Mouse (Mus musculus) gastrocnemius, adult 2 months (tissue): ENCODE measurements at regions not wholly inside any gene's neighbourhood (a gene's known extent, or its start where the extent isn't known, plus 50 kb on each side); places are given as distances from the start of the nearest gene placed in this dataset.

Source experiments
- DNase-seq: peaks from one replicate; pipeline ENCODE4 v3.0.0; 2022
- H3K27ac ChIP-seq: fragments of 200-600 bp; 2 replicates; pipeline ENCODE4 v1.8.1; 2022; ENCODE audit warnings: mild to moderate bottlenecking
- H3K4me3 ChIP-seq: fragments of 200-600 bp; 2 replicates; pipeline ENCODE4 v1.8.1; 2022; ENCODE audit warnings: mild to moderate bottlenecking, moderate library complexity
- CTCF ChIP-seq: fragments of 200-600 bp; IDR thresholded peaks from 2 replicates; pipeline ENCODE4 v1.8.1; 2022; ENCODE audit warnings: antibody characterized with exemption, mild to moderate bottlenecking, moderate library complexity
- intact Hi-C: fragments of 180-260 bp; cut with DNase I; formaldehyde crosslinking; loops from one replicate; pipeline ENCODE4 v1.15.1; 2025

DNA sequence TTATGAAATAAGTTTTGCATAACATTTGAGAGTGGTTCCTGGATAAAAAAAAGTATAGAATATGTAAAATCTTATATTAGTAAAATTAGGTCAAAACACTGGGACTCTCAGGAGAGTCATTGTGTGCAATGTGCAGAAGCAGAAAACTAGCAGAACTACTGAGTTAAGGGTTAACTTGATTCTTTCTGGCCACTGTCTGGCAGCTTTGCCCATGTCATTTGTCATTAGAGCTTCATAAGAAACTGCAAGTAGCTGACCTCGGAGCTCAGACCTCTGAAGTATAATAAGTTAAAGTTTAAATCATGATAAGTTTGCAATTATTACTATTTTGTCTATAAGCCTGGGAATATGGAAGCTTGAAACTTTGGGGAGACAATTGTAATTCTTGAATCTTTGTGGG, 271.3 kb downstream of the Wdr11 start:
- no peak for DNase-seq
- Histone ChIP-seq H3K27ac (no peak overlapping the region), H3K4me3 (no peak overlapping the region)
- intact Hi-C loops, result no loop called here
- TF ChIP-seq CTCF, result no peak

GRCm38 (mm10) chr7:129865536-129865935, 273.9 kb downstream of the Wdr11 start:
- intact Hi-C loops, result no loop called here
- no peak for DNase-seq
- no peak for TF ChIP-seq CTCF
- Histone ChIP-seq H3K4me3 (no peak overlapping the region), H3K27ac (no peak overlapping the region)

GRCm38 (mm10) chr7:129872208-129872790, 280.6 kb downstream of the Wdr11 start:
- Histone ChIP-seq H3K4me3 (no peak overlapping the region), H3K27ac (no peak overlapping the region)
- TF ChIP-seq CTCF, result no peak
- intact Hi-C loops, result no loop called here
- DNase-seq, result no peak

- H3K4me3 ChIP-seq, result no peak overlapping the region
- intact Hi-C loops, result no loop called here
- no peak for DNase-seq
- no peak overlapping the region for H3K27ac ChIP-seq
- TF ChIP-seq CTCF, result no peak
These were observed 284.7 kb downstream of the Wdr11 start for GRCm38 (mm10) chr7:129876202-129876851.

DNA sequence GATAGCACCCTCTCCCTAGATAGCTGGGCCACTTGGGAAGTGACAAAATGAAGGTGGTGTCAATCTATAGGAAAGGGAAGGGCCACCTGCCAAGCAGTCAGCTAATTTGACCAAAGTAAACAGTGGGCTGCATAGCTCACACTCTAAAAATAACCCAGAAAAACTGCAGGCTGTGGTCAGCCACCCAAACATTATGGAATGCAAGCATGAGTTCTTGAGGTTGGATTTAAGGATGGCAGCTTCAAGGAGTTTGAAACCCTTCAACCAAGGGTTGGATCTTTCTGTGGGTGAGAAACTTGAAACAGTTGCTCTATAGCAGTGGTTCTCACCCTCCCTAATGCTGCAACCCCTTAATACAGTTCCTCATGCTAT, 285.2 kb downstream of the Wdr11 start:
- H3K27ac ChIP-seq, result no peak overlapping the region
- no peak for DNase-seq
- TF ChIP-seq CTCF, result no peak
- intact Hi-C loops, result no loop called here
- no peak overlapping the region for H3K4me3 ChIP-seq

DNA sequence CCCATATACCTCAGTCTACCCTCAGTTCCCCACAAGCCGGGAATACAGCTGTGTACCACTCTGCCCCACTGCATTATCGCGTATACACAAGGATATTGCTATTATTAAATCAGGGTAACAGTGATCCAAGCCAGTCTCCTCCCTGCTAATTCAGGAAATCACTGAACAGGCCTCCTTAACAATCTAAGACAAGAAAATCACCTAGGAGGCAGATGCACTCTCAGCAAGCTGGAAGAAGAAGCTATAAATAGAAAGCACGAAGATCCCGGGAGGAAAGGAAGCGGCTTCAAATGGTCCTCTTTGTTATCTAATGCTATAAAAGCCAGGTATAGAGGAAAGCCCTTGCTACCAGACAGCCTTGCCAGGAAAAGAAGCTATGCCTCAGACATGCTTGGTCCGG, 304.6 kb downstream of the Wdr11 start:
- intact Hi-C loops, result no loop called here
- TF ChIP-seq CTCF, result no peak
- H3K27ac ChIP-seq, result no peak overlapping the region
- no peak overlapping the region for H3K4me3 ChIP-seq
- no peak for DNase-seq

DNA sequence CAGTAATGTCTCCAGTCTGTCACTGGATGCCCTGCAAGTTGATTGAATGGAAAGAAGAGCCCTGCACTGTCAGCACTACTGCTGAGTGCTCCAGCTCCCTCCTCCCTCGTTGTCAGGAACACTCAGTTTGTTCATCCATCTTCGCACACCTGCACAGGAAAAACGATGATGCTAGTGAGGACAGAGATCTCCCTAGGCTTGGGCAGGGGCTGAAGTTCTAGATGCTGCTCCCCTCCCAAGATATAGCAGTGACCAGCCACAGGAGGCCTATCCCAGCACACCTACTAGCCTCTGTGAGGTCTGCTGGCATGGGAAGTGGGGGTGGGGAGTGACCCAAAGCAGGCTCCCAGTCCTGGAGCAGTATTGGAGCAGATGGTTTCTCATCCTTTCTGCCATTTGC, 305.8 kb downstream of the Wdr11 start:
- no peak for TF ChIP-seq CTCF
- Histone ChIP-seq H3K27ac (no peak overlapping the region), H3K4me3 (no peak overlapping the region)
- no peak for DNase-seq
- intact Hi-C loops, result no loop called here

DNA sequence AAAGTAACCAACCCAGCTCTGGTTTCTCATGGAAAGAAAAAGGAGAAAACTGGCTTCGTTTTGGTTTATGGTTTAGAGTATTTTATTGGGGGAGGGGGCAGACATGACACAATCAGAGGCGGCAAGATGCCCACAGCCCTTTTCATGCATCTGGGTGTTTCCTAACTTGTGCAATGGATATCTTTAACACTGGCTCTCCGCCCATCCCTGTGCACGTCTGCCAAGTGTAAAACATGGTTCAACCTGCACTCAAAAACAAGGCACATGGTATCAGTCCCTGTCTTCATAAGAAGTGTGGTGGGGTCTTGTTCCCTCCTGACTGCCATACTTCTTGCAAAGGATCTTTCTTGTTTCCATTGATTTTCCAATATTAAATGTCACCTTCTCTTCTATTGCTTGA, 310.6 kb downstream of the Wdr11 start:
- H3K4me3 ChIP-seq, result no peak overlapping the region
- H3K27ac ChIP-seq, result no peak overlapping the region
- intact Hi-C loops, result no loop called here
- TF ChIP-seq CTCF, result no peak
- no peak for DNase-seq

DNA sequence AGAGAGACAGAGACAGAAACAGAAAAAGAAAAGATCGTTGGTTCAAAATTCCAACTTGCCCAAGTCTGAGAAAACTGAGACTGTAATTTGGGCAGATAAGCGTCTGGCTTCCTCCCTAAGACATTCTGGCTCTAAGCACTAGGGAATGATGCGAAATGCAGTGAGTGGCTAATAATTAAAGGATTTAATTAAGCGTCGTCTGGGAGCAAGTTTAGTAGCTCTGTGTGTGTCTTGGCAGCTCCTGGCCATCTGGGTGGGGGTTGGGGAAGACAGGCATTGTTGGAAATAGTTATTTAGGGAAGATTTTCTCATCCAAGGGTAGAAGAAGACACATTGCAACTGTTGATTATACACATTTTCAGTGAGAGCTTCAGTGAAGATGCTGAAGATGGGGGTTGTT, 311.5 kb downstream of the Wdr11 start:
- TF ChIP-seq CTCF, result no peak
- no peak overlapping the region for H3K4me3 ChIP-seq
- no peak overlapping the region for H3K27ac ChIP-seq
- intact Hi-C loops, result no loop called here
- no peak for DNase-seq

DNA sequence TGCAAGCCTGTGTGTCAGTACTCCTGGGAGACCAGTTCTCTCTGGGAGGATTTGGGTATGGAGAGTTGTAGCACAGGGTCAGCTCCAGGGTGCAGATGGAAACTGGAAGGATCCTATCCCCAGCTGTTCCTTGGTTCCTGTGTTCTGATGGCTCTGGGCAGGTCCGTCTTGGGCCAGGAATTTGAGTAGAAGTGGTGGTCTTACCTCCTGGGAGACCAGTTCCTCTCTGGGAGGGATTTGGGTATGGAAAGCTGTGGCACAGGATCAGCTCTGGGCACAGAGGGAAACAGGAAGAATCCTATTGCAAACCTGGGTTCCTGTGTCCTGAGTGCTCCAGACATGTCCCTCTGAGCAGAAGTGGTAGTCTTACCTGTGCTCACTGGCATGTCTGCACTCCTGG, 314.5 kb downstream of the Wdr11 start:
- no peak for DNase-seq
- H3K4me3 ChIP-seq, result no peak overlapping the region
- intact Hi-C loops, result no loop called here
- H3K27ac ChIP-seq, result no peak overlapping the region
- TF ChIP-seq CTCF, result no peak

DNA sequence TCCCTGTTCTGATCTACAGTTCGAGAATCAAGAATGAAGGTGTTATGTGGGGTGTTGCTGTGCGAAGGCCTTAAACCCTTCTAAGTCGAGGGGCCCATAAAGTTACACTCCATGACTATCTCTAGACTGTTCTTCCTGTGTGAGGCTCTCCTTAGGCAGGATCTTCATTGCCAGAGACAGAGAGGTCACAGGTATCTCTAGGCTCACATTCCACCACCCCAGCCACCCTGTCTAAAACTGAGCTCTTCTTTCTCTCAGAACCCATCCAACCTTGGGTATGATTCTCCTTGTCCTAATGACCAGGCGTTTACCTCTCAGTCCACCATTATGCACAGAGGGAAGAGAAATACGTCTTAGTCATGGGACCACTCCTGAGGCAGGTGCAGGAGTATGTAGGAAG, 317.2 kb downstream of the Wdr11 start:
- no peak for TF ChIP-seq CTCF
- no peak for DNase-seq
- intact Hi-C loops, result no loop called here
- no peak overlapping the region for H3K27ac ChIP-seq
- H3K4me3 ChIP-seq, result no peak overlapping the region

- Histone ChIP-seq H3K27ac (no peak overlapping the region), H3K4me3 (no peak overlapping the region)
- DNase-seq, result no peak
- intact Hi-C loops, result no loop called here
- TF ChIP-seq CTCF, result no peak
These were observed 318.1 kb downstream of the Wdr11 start for GRCm38 (mm10) chr7:129909730-129910129.

- intact Hi-C loops, result no loop called here
- H3K27ac ChIP-seq, result no peak overlapping the region
These were observed 319.2 kb downstream of the Wdr11 start for GRCm38 (mm10) chr7:129910826-129911225.

DNA sequence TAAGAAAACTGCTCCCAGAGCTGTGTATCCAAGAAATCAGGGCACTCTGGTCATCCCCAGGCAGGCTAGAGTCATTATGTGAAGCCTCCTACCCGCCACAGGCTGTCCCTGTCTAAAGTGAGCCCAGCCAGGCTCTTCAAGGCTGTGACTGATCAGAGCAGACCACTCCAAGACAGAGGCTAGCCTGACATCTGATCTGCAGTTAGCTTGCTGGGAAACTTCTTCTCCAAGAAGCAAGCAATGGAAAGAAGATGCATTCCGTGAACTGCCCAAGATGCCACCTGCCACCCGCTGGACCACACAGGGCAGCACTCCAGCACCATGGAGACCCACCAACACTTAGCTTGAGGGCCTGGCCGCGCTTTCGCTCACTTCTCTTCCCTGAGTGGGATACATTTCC, 323.2 kb downstream of the Wdr11 start:
- H3K4me3 ChIP-seq, result no peak overlapping the region
- no peak for TF ChIP-seq CTCF
- intact Hi-C loops, result no loop called here
- no peak for DNase-seq
- no peak overlapping the region for H3K27ac ChIP-seq

More at GRCm38 (mm10) chr7:129910826-129911225, 319.2 kb downstream of the Wdr11 start:
- no peak overlapping the region for H3K4me3 ChIP-seq
- TF ChIP-seq CTCF, result no peak
- no peak for DNase-seq
